Mouse (Mus musculus) gastrocnemius, postnatal 36 days (tissue): ENCODE measurements around the gene Med13l. TPM values are rescaled to one million over a fixed set of nuclear protein-coding genes. Genes with fewer than 3 reads are reported as not detected.

Experiments
- DNase-seq, 2 experiments: peaks; one replicate each; pipeline ENCODE4 v3.0.0; 2022
- intact Hi-C: fragments of 180-260 bp; cut with DNase I; formaldehyde crosslinking; loops from one replicate; pipeline ENCODE4 v1.15.1; 2025
- total RNA-seq, 2 experiments: library from RNA; stranded (reverse); gene quantifications; 2 replicates each; pipeline ENCODE4 v1.2.3; 2021

The Med13l gene
- total RNA-seq, 2 experiments from 2014 or later = 20.4 to 22.4 TPM

DNA sequence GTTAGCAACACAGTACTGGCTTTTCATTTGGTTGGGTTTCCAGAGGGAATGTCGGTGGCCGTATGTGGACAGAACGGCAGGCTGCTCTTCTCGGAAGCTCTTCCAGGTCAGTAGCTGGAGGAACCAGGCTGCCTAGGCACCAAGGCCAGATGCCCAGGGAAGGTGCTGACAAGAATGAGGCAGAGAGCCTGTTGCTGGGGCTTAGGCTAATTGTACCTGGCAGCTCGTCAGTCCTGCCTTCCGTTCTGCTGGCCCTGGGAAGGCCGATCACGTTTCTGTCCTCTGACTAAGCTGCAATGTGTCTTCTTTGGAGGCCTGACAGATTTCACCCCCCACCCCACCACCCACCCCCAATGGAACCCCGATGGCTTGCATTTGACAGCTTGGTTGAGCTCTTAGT, 251.9 kb downstream of the Med13l start:
- intact Hi-C loops = no loop called here
- DNase-seq = peak; percentile 29 to 58

DNA sequence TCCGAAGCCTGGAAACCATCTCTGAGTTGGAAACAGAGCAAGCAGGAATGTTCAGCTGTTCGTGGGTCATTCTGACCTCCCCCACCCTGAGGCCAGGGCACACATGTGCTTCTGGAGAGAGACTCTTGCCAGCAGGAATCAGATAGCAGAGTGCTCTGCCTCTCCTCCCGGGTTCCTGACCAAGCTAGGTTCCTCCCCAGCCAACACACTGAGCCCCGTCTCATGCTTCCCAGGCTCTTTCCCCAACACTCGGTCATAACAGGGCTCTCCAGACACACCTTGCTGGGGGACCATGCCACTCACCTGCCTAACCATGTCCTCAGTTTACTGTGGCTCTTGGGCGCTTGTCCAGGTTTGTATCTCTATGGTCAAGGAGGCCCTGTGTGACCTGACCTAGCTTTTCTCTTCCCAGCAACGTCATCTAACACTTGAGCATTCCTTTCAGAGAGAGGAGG, 252.5 kb downstream of the Med13l start:
- intact Hi-C loops = loop anchor here (1.0 kb wide), 1 partner anchor 21 kb away; no protein-coding TSS in a partner anchor
- peak; percentile 42 to 46 for DNase-seq

DNA sequence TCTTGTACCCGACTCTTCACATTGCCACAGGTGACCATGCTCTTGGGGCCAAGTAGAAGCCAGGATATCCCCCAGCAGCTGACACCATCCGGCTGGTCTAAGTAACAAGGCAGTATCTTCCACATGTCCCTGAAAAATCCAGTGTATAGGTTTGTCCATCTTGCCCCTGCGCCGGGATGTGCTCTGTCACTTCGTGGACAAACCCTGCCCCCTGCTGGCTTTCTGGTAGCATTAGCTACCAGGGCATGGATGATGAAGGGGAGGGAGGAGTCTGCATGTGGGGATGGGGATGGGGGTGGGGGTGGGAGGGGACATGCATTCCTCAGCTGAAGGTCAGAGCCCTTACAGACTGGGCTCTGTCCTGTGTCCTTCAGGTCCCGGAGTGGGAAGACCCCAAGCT, 253.6 kb downstream of the Med13l start:
- DNase-seq = peak; percentile 21 to 50
- intact Hi-C loops = loop anchor here (1.0 kb wide), 1 partner anchor 33 kb away; no protein-coding TSS in a partner anchor
